Mouse (Mus musculus): Measurements from ENCODE around the gene Asf1a. TPM values are rescaled to one million over a fixed set of nuclear protein-coding genes. Genes with fewer than 3 reads are reported as not detected.

Asf1a gene
- polyA plus RNA-seq, 2 experiments: 38.0 to 109 TPM

DNA sequence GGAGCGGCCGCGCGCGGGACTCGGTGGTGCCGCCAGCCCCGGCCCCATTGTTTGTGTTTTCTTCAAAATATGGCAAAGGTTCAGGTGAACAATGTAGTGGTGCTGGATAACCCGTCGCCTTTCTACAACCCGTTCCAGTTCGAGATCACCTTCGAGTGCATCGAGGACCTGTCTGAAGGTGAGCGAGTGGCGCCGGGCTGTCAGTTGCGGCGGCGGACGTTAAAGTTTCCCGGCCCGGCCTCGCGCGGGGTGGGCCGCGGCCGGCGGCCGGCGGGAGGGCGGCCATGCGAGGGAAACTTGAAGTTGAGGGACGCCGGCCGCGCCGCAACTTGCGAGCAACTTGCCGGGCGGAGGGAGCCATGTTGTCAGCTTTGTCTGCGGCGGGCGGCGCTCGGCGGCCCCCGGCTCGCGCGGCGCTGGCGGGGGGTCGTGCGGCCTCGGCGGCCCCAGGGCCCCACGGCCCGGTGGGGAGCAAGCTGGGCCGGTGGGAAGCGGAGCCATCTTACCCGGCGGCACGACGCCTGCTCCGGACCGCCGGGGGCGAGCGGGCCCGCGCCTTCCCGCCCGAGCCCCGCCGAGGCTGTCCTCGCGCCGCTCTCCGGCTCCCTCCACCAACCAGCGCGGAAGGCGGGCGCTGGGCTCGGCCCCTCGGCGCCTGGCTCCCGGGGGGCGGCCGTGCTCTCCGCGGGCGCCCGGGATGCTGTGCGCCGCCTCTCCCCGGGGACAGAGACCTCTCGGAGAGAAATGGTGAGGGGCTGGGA is 744 bp downstream of the Asf1a start:
- peak overlapping the region; percentile 95 for H3K9ac ChIP-seq (replicated peaks)
- H3K4me2 ChIP-seq (ENCODE audit: low read depth): peak overlapping the region; percentile 96
- H3K9me3 ChIP-seq (ENCODE audit: control insufficient read depth, low read length): no peaks in the 10 kb centered on the region
- DNase-seq (ENCODE audit: low read depth in 3 of 3, low spot score in 3 of 3) (peak in 2 of 3 experiments; percentile 24 to 39), ATAC-seq (ENCODE audit: insufficient read depth) (peak; percentile 34)
- TF ChIP-seq CTCF (IDR thresholded peaks at IDR 0.05; ENCODE audit: low read depth) (no peak), EP300 (IDR thresholded peaks at IDR 0.05; ENCODE audit: low read depth) (no peak)
- under 1% methylated on average over 96 of the region's 99 CpGs for WGBS (ENCODE audit: insufficient replicate concordance)
- H3K4me1 ChIP-seq (replicated peaks; ENCODE audit: control insufficient read depth in 2 of 2, insufficient read depth in 2 of 2, low read length in 1 of 2): peaks cover 18 to 21% of the 10 kb centered on the region in 2 experiments
- peaks cover 22% of the 10 kb centered on the region for H3K36me3 ChIP-seq (replicated peaks; ENCODE audit: control insufficient read depth, insufficient read depth, low read depth)
- H3K27ac ChIP-seq: peak overlapping the region; percentile 97
- H3K4me3 ChIP-seq (ENCODE audit: insufficient read depth in 1 of 2, low read depth in 2 of 2, low read length in 2 of 2): peak overlapping the region; percentile 94 to 97
- no peaks in the 10 kb centered on the region for H3K27me3 ChIP-seq (ENCODE audit: control insufficient read depth, insufficient read depth, low read length)

DNA sequence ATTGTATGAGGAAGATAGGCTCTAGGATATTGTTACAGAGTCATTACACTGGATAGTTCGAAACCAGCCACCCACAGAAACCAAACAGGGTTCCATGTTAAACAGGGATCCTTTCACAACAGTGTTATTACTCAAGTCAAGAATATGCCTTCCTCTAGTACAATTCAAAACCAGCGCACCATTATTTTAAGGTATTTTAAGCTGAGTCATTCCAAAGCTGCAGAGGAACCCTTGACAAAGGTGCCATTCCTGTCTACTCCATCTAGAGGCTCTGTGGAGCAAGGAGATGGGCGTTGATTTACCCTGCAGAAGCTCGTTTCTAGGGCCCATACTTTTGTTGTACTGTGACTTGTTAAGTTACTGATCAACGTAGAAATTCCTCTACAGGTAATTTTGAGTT is 2.3 kb downstream of the Asf1a start:
- Histone ChIP-seq H3K4me1 (replicated peaks; ENCODE audit: control insufficient read depth in 2 of 2, insufficient read depth in 2 of 2, low read length in 1 of 2) (peaks cover 18 to 21% of the 10 kb centered on the region in 2 experiments), H3K27me3 (ENCODE audit: control insufficient read depth, insufficient read depth, low read length) (no peaks in the 10 kb centered on the region), H3K27ac (peak overlapping the region; percentile 55), H3K9ac (replicated peaks) (peak overlapping the region; percentile 46), H3K4me2 (ENCODE audit: low read depth) (peak overlapping the region; percentile 96), H3K9me3 (ENCODE audit: control insufficient read depth, low read length) (no peaks in the 10 kb centered on the region), H3K4me3 (ENCODE audit: insufficient read depth in 1 of 2, low read depth in 2 of 2, low read length in 2 of 2) (peak overlapping the region; percentile 53 to 94; a peak in 3 of 4 replicates), H3K36me3 (replicated peaks; ENCODE audit: control insufficient read depth, insufficient read depth, low read depth) (peaks cover 34% of the 10 kb centered on the region)
- peak; percentile 56 to 67 (median 62) for DNase-seq (ENCODE audit: low read depth in 3 of 3, low spot score in 3 of 3)
- TF ChIP-seq CTCF (IDR thresholded peaks at IDR 0.05; ENCODE audit: low read depth): peak; percentile 56
- no peak for TF ChIP-seq EP300 (IDR thresholded peaks at IDR 0.05; ENCODE audit: low read depth)
- 22% methylated on average over 5 of the region's 5 CpGs for WGBS (ENCODE audit: insufficient replicate concordance)
- ATAC-seq (ENCODE audit: insufficient read depth): no peak

DNA sequence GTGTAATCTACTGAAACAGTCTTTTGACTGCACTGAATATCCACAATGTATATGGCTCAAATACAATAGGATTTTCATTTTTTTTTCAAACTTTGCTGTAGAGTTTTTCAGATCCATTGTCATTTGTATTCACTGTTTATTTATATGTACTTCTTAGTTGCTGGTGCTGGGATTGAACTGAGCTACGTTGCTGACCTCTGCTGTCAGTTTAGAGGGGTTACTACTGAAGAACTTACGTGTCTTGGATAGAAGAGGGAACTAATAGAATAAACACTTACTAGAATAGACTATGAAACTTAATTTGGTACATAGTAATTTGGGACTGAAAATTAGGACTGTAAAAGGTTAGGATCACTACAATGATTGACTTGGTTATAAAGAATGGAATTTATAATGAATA is 8.8 kb downstream of the Asf1a start:
- H3K36me3 ChIP-seq (replicated peaks; ENCODE audit: control insufficient read depth, insufficient read depth, low read depth): peaks cover 70% of the 10 kb centered on the region
- no peak overlapping the region for H3K27ac ChIP-seq
- H3K9ac ChIP-seq (replicated peaks): no peak overlapping the region
- no peaks in the 10 kb centered on the region for H3K27me3 ChIP-seq (ENCODE audit: control insufficient read depth, insufficient read depth, low read length)
- H3K9me3 ChIP-seq (ENCODE audit: control insufficient read depth, low read length): no peaks in the 10 kb centered on the region
- WGBS (ENCODE audit: insufficient replicate concordance): 77% methylated on average over 2 of the region's 2 CpGs
- no peak overlapping the region for H3K4me3 ChIP-seq (ENCODE audit: insufficient read depth in 1 of 2, low read depth in 2 of 2, low read length in 2 of 2)
- TF ChIP-seq CTCF (IDR thresholded peaks at IDR 0.05; ENCODE audit: low read depth) (no peak), EP300 (IDR thresholded peaks at IDR 0.05; ENCODE audit: low read depth) (no peak)
- no peak overlapping the region for H3K4me2 ChIP-seq (ENCODE audit: low read depth)
- DNase-seq (ENCODE audit: low read depth in 3 of 3, low spot score in 3 of 3) (no peak), ATAC-seq (ENCODE audit: insufficient read depth) (no peak)
- H3K4me1 ChIP-seq (replicated peaks; ENCODE audit: control insufficient read depth in 2 of 2, insufficient read depth in 2 of 2, low read length in 1 of 2): no peaks in the 10 kb centered on the region; a peak in 1 of 4 replicates

DNA sequence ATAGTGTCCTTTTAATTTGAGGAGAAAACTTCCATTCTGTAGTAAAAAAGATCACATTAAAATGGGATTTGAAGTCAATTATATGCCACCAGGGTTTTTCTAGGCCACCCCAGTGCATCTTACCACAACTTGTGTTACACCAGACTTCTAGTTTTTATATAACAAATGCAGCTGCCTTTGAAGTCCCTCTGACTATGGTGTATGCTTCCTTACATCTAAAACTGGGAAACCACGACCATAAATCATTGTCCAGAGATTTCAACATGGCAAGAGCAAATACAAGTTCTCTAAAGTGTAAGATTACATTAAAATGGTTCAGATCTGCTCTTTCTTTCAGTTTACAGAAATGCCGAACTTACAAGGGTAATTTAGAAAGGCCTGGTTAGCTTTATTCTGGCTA is 11.7 kb downstream of the Asf1a start:
- Histone ChIP-seq H3K27me3 (ENCODE audit: control insufficient read depth, insufficient read depth, low read length) (no peaks in the 10 kb centered on the region), H3K36me3 (replicated peaks; ENCODE audit: control insufficient read depth, insufficient read depth, low read depth) (peaks cover 64% of the 10 kb centered on the region), H3K9ac (replicated peaks) (no peak overlapping the region), H3K4me2 (ENCODE audit: low read depth) (no peak overlapping the region), H3K27ac (no peak overlapping the region), H3K9me3 (ENCODE audit: control insufficient read depth, low read length) (no peaks in the 10 kb centered on the region), H3K4me1 (replicated peaks; ENCODE audit: control insufficient read depth in 2 of 2, insufficient read depth in 2 of 2, low read length in 1 of 2) (no peaks in the 10 kb centered on the region), H3K4me3 (ENCODE audit: insufficient read depth in 1 of 2, low read depth in 2 of 2, low read length in 2 of 2) (no peak overlapping the region)
- 61% methylated on average over 2 of the region's 2 CpGs for WGBS (ENCODE audit: insufficient replicate concordance)
- ATAC-seq (ENCODE audit: insufficient read depth): no peak
- TF ChIP-seq CTCF (IDR thresholded peaks at IDR 0.05; ENCODE audit: low read depth) (no peak), EP300 (IDR thresholded peaks at IDR 0.05; ENCODE audit: low read depth) (no peak)
- no peak for DNase-seq (ENCODE audit: low read depth in 3 of 3, low spot score in 3 of 3)

DNA sequence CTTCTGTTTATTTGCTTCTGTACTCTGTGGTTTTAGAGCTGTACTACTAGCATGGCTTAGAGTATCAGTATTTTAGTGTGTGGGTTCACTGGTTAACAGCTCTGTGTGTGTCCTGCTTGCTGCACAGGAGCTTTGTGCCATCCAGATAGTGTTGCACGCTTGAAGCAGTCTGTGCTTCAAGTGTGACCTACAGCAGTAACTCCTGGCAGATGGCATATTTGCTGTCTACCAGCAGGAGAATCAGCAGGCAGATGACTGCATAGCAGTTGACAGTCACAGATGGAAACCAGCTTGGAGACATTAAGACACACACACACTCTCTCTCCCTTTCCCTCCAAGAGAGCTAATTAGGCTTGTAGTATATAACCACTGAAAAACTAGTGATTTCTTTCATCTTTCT is 15.6 kb downstream of the Asf1a start:
- no peak overlapping the region for H3K4me3 ChIP-seq (ENCODE audit: insufficient read depth in 1 of 2, low read depth in 2 of 2, low read length in 2 of 2)
- WGBS (ENCODE audit: insufficient replicate concordance): 85% methylated on average over 1 of the region's 1 CpGs
- H3K9ac ChIP-seq (replicated peaks): no peak overlapping the region
- no peak overlapping the region for H3K4me2 ChIP-seq (ENCODE audit: low read depth)
- H3K27ac ChIP-seq: no peak overlapping the region
- no peaks in the 10 kb centered on the region for H3K4me1 ChIP-seq (replicated peaks; ENCODE audit: control insufficient read depth in 2 of 2, insufficient read depth in 2 of 2, low read length in 1 of 2)
- H3K9me3 ChIP-seq (ENCODE audit: control insufficient read depth, low read length): no peaks in the 10 kb centered on the region
- DNase-seq (ENCODE audit: low read depth in 3 of 3, low spot score in 3 of 3) (no peak), ATAC-seq (ENCODE audit: insufficient read depth) (no peak)
- no peaks in the 10 kb centered on the region for H3K27me3 ChIP-seq (ENCODE audit: control insufficient read depth, insufficient read depth, low read length)
- no peak for TF ChIP-seq CTCF (IDR thresholded peaks at IDR 0.05; ENCODE audit: low read depth)
- TF ChIP-seq EP300 (IDR thresholded peaks at IDR 0.05; ENCODE audit: low read depth): no peak
- H3K36me3 ChIP-seq (replicated peaks; ENCODE audit: control insufficient read depth, insufficient read depth, low read depth): peaks cover 51% of the 10 kb centered on the region
